Mouse (Mus musculus) CH12.LX (cell line): ENCODE measurements around the gene Gm32742.

Experiments
- MAX ChIP-seq: IDR thresholded peaks from 2 replicates; pipeline ENCODE4 v1.6.1; 2011; ENCODE audit warnings: low read length, improper control_type of control experiment
- POLR2A ChIP-seq: IDR thresholded peaks from 2 replicates; pipeline ENCODE4 v1.6.1; 2011; ENCODE audit warnings: low read depth, mild to moderate bottlenecking, improper control_type of control experiment, low read length
- USF1 ChIP-seq: IDR thresholded peaks from 2 replicates; pipeline ENCODE4 v1.6.1; 2014; ENCODE audit warnings: low read depth, mild to moderate bottlenecking, inconsistent platforms, low read length, improper control_type of control experiment
- ZC3H11A ChIP-seq: IDR thresholded peaks from 2 replicates; pipeline ENCODE4 v1.6.1; 2012; ENCODE audit warnings: low read depth, mild to moderate bottlenecking, inconsistent platforms, low read length, improper control_type of control experiment

DNA sequence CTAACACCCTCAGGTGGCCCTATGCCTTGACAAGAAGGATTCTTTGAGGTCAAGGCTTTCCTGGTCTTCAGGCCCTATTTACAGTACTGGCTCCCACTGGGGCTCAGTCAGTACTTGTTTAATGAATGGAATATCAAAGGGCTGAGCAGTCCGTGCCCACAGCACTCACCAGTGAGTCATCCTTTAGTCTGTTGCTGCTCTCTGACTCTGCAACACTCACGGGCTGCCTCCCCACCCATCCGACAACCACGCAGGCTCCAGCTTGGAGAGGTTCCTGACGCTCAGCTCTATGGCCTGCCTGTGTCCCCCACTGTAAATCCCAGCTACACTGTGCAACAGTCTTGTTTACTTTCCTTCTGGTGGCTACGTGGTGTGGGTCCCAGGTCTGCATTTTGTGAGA lies 5.0 kb upstream of the Gm32742 start:
- TF ChIP-seq USF1 (no peak), ZC3H11A (no peak), MAX (no peak), POLR2A (no peak)
